Mouse (Mus musculus) adrenal gland, postnatal 25 days (tissue): ENCODE results near the gene Dmac2. TPM values are rescaled to one million over a fixed set of nuclear protein-coding genes. Genes with fewer than 3 reads are reported as not detected.

Experiments
- DNase-seq: peaks from one replicate; pipeline ENCODE4 v3.0.0; 2021; ENCODE audit warnings: mixed read lengths
- total RNA-seq: library from RNA; stranded (reverse); gene quantifications from 2 replicates; pipeline ENCODE4 v1.2.3, GENCODE M21; 2021

The Dmac2 gene
- total RNA-seq, 1 experiment from 2014 or later: 33.1 TPM

- DNase-seq: no peak
Observed at GRCm38 (mm10) chr7:25615706-25616011, 3.6 kb upstream of the Dmac2 start, which contains the start of gene Erich4. Gene Erich4, minus strand, starts transcription at chr7:25615892.

DNA sequence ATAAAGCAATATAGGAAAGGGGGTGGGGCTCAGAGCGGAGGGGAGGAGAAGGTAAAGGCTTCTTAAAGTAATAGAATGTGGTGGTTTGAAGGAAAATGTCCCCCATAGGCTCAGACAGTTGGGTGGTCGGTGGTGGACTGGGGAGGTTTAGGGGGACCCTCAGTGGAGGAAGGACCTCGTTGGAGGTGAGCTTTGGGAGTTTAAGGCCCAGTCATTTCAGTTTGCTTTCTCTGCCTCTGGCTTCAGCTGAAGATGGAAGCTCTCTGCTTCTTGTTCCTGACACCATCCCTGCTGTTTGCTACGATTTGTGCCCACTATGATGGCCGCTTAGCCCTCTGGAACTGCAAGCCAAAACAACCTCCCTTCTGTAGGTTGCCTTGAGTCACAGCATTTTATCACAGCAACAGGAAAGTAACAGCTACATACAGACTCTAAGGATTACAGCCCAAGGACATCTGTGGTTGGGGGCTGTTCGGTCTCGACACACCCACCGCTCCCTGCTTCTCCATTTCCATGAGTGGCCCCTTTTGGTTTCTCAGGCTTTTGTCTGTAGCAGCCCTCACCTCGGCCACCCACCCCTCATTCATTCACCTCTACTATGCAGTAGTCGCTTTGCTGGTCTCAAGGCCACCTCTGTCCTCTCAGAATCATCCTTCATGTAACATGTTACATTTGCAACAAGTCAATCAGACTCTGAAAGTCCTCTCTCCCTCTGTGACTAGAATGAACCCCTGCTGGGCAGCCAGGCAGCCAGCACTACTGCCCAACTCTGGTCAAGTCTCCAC lies 1.6 kb upstream of the Dmac2 start:
- no peak for DNase-seq

DNA sequence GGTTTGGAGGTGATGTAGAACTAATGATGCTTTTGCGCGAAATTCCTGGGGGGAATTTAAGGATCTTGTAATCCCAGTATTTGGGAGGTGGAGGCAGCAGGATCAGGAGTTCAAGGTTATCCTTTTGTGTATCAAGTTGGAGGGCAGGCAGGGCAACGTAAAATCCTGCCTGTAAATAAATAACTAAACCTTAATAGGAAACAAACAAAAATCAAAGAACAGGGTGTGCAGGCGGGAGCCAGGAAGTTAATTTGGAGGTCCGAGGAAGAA lies 443 bp downstream of the Dmac2 start:
- DNase-seq: no peak

DNA sequence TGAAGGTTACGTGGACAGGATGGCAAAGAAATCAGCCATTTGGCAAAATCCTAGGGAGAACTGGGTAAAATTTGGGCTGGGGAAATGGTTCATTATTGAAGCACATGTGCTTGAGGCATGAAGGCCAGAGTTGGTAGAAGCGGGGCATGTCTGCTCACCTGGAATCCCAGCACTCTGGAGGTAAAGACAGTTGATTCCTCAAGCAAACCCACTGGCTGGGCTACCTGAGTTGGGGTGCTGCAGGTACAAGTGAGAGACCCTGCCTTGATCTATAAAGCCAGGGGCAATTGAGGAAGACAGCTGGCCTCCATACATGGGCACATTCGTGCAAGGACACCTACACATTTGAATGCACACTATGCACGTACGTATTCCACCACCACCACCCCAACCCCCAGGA lies 887 bp downstream of the Dmac2 start:
- no peak for DNase-seq

GRCm38 (mm10) chr7:25620751-25621150 lies 1.5 kb downstream of the Dmac2 start:
- no peak for DNase-seq

GRCm38 (mm10) chr7:25623857-25624370 lies 4.7 kb downstream of the Dmac2 start:
- no peak for DNase-seq

DNA sequence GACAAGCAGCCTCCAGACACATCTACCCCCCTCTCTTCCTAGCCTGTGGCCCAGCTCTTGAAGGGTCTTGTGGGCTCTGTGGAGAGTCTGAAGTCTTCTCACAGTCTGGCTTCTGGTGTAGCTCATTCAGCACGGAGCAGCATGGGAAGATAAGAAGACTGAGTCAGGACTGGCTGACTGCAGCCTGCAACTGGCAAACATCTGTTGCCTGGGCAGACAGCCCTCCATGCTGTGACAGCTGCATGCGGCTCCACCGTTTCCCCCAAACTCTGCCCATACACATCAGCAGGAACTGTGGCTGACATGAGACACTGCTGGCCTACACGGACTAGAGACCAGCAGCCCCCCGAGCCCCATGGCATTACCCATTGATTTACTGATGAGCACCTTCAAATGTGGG lies 5.6 kb downstream of the Dmac2 start:
- no peak for DNase-seq

- no peak for DNase-seq
Observed at GRCm38 (mm10) chr7:25625594-25626250, 6.5 kb downstream of the Dmac2 start.

- peak; percentile 16 for DNase-seq
Observed at GRCm38 (mm10) chr7:25626509-25627430, 7.6 kb downstream of the Dmac2 start, which contains the start of gene B3gnt8. Gene B3gnt8, plus strand, starts transcription at chr7:25626654.

DNA sequence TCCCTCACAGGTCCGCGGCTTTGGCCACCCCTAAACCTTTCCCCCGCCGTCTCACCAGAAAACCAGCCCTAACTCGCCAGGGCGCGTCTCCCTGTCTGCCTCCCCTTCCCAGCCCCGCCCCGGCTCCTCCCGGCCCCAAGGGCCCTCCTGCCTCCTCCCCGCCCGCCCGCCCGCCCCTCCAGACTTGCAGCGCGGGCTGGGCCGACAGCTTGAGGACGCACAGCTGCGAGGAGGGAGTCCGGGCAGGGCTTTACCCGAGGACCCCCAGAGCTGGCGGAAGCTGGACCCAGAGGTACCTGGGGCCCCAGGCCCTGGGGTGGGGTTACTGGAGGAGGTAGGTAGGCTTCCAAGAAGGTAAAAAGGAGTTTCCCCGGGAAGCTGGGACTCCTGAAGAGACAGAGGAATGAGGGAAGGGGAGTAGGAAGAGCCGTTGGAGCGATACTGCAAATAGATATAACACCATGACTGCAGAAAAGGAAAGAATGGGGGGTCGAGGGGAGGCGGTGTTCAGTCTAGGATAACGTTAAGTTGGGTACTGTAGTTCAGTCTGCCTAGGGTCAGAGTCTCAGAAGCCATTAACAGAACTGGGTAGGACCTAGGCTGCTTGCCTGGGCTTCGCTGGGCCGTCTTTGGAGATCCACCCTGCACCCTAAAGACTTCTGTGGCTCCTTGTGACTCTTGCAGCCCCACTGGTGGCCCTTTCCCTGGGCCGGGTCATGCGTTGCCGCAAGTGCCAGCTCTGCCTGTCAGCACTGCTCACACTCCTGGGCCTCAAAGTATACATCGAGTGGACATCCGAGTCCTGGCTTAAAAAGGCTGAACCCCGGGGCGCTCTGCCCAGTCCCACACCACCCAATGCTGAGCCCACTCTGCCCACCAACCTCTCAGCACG lies 8.5 kb downstream of the Dmac2 start:
- DNase-seq: peak; percentile 76

DNA sequence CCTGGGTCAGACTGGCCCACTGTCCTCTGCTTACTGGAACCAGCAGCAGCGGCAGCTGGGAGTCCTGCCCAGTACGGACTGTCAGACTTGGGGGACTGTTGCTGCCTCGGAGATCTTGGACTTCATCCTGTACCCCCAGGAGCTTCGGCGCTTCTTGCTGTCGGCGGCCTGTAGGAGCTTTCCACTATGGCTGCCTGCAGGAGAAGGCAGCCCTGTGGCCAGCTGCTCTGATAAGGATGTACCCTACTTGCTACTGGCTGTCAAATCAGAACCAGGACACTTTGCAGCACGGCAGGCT lies 9.1 kb downstream of the Dmac2 start:
- no peak for DNase-seq

DNA sequence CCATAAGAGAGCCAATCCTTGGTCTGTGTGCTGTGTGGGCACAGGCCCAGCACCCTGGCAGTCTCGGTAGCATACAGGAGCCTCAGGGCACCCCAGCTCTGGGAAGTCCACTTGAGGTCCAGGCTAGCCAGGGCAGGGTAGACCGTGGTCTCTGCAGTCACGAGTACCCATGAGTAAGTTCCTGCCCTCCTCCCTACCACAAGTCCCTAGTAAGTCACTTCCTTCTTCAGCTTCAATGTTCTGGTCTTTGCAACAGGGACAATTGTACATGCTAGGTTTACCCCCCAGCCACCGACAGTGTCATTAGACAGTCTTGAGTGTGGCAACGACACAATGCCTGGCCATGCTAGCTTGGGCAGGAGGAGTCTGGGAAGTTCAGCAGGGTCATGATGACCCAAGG lies 13.5 kb downstream of the Dmac2 start:
- DNase-seq: no peak

DNA sequence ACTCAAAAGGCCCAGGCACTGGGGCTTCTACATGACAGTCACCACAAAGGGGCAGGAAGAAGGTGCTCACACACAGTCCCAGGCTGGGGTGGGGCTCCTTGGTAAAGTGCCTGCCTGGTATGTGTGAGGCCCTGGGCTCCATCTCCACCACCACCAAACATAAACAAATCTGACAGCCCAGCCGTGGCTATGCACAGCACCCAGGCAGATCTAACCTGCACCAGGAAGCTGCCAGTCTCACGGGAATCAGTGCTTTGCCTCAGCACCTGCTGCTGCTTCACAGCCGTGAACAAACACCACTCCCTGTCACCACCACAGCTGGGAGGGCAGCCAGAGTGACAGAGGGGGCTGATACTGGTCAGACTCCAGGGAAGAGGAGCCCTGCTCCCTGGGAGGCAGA lies 17.2 kb downstream of the Dmac2 start:
- no peak for DNase-seq

- no peak for DNase-seq
Observed at GRCm38 (mm10) chr7:25637099-25637498, 17.9 kb downstream of the Dmac2 start.

GRCm38 (mm10) chr7:25639754-25640153 lies 20.5 kb downstream of the Dmac2 start:
- no peak for DNase-seq

GRCm38 (mm10) chr7:25644136-25644535 lies 24.9 kb downstream of the Dmac2 start:
- DNase-seq: no peak

- no peak for DNase-seq
Observed at GRCm38 (mm10) chr7:25644631-25645030, 25.4 kb downstream of the Dmac2 start.

GRCm38 (mm10) chr7:25645074-25645473 lies 25.9 kb downstream of the Dmac2 start:
- DNase-seq: no peak

DNA sequence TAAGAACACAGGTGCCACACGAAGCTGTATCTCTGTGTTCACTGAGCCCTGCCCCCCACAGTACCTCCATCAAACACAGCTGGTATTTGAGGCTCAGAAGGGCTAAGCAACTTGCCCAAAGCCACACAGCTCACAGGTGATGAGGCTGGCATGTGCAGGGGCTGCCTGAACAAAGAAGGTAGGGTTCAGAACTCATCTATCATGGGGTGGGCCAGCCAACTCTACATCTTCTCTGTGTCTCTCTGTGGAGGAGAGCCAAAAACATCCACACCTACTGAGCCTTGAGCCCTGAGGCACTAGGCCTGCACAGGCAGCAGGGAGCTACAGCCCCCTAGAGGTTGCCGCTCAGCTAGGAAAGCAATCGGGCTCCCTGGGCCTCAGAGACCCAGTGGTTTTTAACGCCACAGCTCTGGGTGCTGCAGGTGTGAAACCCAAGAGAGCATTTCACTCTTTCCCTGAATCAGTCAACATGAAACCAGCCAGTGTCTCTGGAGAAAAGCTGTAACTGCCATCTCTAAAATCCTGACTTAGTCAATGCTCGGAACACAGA lies 28.4 kb downstream of the Dmac2 start:
- DNase-seq: no peak

DNA sequence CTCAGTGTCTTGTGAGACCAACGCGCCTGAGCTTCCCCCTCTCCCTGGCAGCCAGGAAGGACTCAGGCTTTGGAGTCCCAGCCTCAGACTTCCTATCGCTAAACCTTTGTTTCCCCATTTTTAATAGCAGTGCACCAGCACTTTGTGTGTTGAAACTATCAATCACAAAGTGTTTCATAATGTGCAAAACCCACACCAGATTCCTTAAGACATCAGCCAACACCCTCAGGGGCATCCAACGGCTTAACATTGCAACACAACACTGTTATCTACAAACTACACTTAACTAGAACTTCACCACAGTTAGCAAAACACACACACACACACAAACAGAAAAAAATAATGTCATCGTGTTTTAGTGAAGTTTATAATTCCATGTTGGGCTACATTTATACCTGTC lies 30.6 kb downstream of the Dmac2 start:
- no peak for DNase-seq

DNA sequence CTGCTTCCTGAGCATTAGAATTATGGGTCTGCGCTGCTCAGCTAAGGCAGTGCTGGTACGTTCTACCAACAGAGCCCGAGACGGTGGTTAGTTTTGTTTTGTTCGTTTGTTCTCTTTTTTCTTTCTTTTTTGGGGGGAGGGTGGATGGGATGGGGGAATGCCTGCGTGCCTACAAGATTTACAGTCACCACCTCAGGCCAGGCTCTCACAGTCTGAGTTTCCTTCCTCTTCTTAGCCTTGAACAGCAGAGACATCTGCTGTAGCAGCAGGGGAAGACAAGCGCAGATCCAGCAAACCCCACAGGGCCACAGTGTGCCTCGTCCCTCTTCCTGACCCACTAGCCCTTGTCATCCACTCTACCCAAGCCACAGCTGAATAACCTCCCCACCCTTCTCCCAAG lies 32.1 kb downstream of the Dmac2 start:
- no peak for DNase-seq

GRCm38 (mm10) chr7:25652244-25652759 lies 33.1 kb downstream of the Dmac2 start:
- DNase-seq: no peak
